Mouse (Mus musculus) lung, postnatal 10 days (tissue): ENCODE data around the gene Ift27.
A peak's percentile ranks its signal among the peaks of the same experiment; 100 is the strongest.

Source experiments
- DNase-seq: peaks from one replicate; pipeline ENCODE4 v3.0.0; 2021

Ift27 gene

DNA sequence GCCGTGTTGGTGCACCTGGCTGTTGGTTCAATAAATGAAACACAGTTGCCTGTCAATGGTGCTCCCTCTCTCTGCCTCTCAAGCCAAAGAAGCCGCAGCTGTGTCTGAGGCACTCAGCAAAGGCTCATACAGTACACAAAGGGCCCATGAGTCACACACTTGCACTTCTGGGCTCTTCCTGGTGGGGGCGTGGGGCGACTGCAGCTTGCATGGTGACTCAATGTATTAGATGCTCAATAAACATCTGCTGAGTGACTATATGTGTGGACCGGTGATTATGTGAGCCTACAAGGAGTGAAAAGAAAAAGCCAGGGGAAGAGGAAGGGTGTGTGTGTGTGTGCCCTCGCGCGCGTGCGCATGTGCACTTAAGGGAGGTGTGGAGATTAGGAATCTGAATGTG, 2.3 kb downstream of the Ift27 start:
- no peak for DNase-seq

DNA sequence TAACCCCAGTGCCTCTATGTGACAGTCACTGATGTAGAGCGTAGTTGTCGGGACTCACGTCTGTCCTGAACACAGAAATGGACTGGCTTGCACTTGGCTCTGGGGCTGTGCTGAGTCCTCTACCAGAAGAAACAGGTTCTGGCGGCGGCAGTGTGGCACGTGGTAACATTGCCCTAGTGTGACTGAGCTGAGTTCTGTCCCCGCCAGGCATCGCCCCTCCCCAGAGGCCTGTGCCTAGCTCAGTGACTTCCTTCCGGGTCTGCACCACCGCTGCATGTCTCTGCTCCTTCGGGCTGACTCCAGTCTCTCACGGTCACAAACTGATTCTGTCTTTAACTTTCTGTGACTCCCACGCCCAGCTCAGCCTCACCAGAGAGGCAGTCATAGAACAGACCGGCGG, 3.2 kb downstream of the Ift27 start:
- DNase-seq = no peak

GRCm38 (mm10) chr15:78169566-78169965, 4.3 kb downstream of the Ift27 start:
- DNase-seq = no peak

DNA sequence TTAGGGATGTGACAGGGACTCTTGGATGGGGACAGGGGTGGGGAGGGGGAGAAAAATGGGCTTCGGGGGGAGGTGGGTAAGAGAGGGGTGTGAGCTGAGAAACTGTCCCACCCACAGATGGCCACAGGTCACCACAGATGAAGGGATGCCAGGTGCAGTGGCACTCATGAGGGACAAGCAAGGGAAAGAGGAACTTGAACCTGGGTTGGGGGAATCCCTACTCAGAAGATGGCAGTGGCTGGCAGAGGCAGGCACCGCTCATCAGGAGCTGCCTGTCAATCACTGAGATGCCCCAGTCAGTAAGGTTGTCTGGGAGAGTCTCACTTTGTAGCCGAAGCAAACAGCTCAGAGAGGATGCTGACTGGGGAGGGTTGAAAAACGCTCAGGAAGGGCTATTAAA, 8.6 kb downstream of the Ift27 start:
- no peak for DNase-seq

DNA sequence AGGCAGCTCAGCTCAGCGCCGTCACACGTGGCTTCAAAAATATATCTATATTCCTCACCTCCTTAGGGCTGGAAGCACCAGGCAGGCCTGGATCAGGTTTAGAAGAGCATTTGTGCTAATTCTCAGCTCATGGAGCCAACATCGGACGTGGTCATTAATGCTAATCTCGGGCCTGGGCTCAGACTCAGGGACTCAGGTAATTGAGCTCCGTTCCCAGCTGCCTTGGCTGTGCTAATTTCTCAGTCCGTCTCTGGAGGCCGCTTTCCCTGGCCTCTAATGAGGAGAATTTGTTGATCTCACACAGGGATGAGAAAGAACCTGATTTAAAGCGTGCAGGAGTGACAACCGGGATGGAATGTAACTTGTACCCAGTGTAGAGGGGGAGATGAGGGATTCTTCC, 9.4 kb downstream of the Ift27 start:
- no peak for DNase-seq

DNA sequence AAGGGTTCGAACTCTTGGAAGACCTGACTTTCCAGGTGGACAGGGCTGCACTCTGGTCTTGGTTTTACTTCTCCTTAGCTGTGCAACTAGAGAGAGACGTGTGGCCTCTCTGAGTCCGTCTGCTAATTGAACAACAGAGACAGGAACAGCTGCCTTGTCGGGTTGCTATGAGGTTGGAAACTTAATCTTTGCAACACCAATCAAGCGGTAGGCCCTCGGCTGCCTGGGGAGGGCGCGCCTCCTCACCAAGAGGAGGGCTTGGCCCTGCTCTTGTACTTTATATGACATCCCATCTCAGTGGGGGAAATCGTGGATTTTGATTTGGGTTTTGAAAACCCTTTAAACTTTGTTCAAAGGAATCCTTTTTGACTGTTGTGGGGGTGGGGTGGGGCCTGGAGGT, 12.0 kb downstream of the Ift27 start:
- no peak for DNase-seq

- no peak for DNase-seq
Measured at GRCm38 (mm10) chr15:78158335-78158734, 15.6 kb downstream of the Ift27 start.

GRCm38 (mm10) chr15:78157824-78158223, 16.1 kb downstream of the Ift27 start:
- DNase-seq = no peak

- no peak for DNase-seq
Measured at GRCm38 (mm10) chr15:78157330-78157729, 16.6 kb downstream of the Ift27 start.

DNA sequence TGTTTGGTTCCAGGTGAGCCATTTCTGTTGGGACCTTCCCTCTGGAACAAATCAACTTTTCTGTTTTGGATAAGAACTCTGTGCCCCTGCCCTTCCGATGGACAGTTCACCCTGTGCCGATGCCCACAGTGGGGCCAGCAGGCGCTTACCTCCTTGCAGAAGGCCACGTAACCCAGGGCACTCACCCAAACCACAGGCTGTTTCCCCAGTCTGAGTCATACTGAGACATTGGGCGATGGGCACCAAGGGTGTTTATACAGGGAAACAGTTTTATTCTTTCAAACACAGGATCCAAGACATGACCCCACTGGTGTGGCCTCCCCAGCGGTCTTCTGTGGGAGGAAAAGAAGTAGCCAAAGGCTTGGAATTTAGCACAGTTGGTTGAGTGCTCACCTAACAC, 18.5 kb downstream of the Ift27 start:
- DNase-seq = no peak

DNA sequence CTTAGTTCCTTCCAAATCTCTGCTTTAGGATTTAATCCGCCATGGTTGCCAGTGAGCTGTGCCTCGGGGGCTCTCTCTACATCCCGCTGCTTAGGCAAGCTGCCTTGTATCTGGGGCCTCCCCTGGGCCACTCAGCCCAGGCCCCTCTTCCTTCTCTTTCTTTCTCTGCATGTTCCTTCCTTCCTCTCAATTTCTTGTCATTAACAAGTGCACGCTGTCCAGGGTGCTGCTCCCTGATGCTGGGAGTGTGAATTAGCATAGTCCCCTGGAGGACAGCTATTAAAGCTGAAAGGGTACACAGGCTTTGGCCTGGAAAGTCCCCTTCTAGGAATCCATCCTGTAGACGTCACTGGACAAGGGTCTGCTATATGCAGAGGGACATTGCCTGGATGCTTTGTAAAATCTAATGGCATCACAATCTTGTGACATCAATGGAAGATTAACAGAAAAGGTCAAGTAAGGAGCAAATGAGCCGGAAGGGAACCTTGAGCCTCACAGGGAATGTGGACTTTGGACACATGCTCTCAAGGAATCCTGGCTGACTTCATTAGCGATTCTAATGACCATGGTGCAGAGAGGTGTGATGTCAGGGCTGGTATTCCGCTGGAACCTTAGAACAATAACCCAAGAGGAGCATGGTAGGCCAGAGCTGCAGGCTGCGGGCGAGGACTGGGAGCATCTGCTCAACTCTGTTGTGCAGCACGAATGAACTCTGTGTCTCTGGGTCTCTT, 20.7 kb downstream of the Ift27 start:
- no peak for DNase-seq

DNA sequence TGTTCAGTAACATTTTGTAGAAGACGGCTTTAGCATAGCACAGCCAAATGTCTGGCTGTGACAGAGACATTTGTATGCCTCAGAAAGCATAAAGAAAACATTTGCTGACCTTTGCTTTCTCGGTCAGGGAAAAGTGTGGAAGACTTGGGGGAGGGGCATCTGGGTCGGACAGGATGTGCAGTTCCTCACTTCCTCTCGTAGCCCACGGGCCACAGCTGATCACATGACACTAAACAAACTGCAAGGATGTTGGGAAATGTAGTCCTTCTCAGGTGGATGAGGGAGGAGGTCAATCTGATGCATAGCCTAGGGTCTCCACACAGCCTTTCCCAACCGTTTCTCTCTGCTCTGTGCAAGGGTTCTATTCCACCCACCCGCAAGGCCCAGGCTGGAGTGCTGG, 25.3 kb downstream of the Ift27 start:
- DNase-seq = no peak

- no peak for DNase-seq
Measured at GRCm38 (mm10) chr15:78140226-78140625, 33.7 kb downstream of the Ift27 start.

GRCm38 (mm10) chr15:78134606-78135005, 39.3 kb downstream of the Ift27 start:
- no peak for DNase-seq

- no peak for DNase-seq
Measured at GRCm38 (mm10) chr15:78133389-78133788, 40.5 kb downstream of the Ift27 start.

DNA sequence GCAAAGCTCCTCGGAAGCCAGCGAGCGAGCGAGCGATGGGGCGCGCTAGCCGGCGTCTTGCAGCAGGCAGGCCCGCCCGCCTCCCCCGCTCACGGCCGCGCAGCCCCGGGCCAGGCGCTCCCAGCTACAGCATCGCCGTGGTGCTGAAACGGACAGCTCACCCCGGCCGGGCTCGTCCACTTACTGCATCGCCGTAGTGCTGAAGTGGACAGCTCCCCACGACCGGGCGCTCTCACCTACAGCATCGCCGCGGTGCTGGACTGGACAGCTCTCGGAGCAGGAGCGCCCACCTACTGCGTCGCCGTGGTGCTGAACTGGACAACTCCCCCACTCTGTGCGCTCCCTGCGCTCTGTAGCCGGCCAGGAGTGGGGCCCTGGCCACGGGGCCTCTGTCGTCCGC, 54.2 kb downstream of the Ift27 start, which contains the start of gene Cacng2:
Gene Cacng2 (minus strand): TSS at position 325 of the 400 bp plus-strand sequence.
- peak; percentile 98 for DNase-seq

GRCm38 (mm10) chr15:78119248-78119647, 54.7 kb downstream of the Ift27 start:
- DNase-seq = no peak

DNA sequence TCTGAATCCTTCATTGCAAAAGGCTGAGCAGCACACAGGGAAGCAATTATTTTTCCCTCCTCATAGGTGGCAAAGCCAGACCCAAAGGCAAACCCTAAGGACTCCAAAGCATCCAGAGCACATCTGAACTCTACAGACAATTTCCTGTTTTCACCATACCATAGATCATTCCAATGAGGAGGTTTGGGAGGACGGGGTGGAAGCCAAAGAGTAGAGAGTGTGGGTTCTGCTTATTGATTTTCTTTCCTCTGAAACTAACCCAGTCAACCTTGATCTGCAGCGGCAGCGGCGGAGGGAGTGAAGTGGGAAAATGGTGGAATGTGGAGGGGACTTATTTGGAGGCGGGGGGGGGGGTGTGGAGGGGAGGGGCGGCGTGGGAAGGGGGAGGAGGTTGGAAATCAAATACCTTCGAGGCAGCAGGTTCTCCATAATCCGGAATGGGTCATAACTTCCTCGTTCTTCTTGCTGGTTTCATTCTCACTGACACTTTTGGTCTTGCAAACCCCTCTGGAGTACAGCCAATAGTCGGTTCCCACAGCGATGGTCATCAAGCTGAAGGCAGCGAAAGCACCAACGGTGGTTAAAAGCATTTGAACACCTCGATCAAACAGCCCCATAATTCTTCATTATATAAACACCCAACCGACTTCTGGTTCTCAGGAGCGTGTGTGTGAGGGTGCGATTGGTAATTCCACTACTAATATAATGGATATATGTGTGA, 55.5 kb downstream of the Ift27 start:
- DNase-seq = no peak

DNA sequence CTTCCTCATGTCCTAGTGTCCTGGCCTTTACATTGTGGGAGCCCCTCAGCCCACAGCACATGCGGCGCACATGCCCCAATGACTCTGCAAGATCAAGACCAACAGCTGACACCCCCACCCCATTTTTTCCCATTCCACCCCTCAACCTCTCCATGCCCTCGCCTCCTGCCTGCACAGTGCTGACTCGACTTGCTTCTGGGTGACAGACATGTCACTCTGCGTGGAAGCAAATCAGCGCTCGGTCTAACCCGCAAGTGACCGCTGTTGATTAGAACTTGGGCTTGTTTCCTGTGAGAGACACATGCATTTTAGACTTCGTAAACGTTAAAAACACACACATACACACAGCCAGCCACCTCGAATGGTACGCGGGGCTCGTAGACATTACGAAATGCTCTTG, 56.2 kb downstream of the Ift27 start:
- DNase-seq = no peak

DNA sequence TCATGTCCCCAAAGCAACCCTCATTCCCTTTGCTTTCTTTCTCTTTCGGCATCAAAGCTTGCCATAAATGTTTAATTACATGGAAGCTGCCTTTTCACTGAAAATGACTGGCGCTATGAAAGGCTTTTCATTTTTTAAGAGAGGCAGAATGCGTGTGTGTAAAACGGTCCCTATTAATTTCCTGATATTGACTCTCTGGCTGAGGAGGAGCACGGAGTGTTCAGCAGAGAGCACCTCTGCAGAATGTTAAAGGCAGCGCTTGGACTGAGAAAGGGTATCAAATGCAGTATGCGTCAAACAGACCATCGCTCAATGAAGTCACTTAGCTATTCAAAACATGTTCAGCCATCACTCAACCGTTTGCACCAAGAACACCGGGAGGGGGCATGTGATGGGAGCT, 57.0 kb downstream of the Ift27 start:
- no peak for DNase-seq

DNA sequence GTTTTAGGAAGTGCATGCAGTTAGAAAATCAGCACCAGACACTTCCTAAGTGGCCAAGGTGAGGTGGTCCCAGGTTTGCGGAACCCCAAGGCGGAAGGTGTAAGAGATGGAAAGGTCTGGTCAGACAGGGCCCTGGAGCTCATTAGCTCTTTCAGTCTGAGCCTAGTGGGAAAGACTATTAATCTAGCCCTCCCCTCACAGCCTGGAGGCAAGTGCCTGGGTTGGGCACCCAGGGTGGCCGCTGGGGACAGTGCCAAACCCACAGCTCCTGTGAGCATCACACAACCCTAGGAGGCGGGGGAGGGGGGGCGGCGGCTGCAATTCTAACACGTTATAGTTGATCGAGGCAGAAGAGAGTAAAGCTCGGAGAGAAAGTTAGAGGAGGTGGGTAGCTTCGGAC, 57.7 kb downstream of the Ift27 start:
- no peak for DNase-seq
